Mouse (Mus musculus): ENCODE measurements at regions not wholly inside any gene's neighbourhood (a gene's known extent, or its start where the extent isn't known, plus 50 kb on each side); places are given as distances from the start of the nearest gene placed in this dataset.

GRCm38 (mm10) chr2:166245219-166245618, 89.8 kb upstream of the Sulf2 start:
- in situ Hi-C loops (cut with MboI, MseI) = no loop called here

GRCm38 (mm10) chr2:166242786-166243521, 87.5 kb upstream of the Sulf2 start:
- in situ Hi-C loops (cut with MboI, MseI) = no loop called here

GRCm38 (mm10) chr2:166241310-166241709, 85.8 kb upstream of the Sulf2 start:
- in situ Hi-C loops (cut with MboI, MseI) = no loop called here

GRCm38 (mm10) chr2:166240056-166240455, 84.6 kb upstream of the Sulf2 start:
- in situ Hi-C loops (cut with MboI, MseI) = no loop called here

GRCm38 (mm10) chr2:166237554-166238269, 82.2 kb upstream of the Sulf2 start:
- in situ Hi-C loops (cut with MboI, MseI) = no loop called here

- in situ Hi-C loops (cut with MboI, MseI) = no loop called here
Measured at GRCm38 (mm10) chr2:166236102-166236501, 80.6 kb upstream of the Sulf2 start.

- in situ Hi-C loops (cut with MboI, MseI) = no loop called here
Measured at GRCm38 (mm10) chr2:166234579-166235212, 79.2 kb upstream of the Sulf2 start.

GRCm38 (mm10) chr2:166233246-166233645, 77.8 kb upstream of the Sulf2 start:
- in situ Hi-C loops (cut with MboI, MseI) = no loop called here

GRCm38 (mm10) chr2:166232376-166232775, 76.9 kb upstream of the Sulf2 start:
- in situ Hi-C loops (cut with MboI, MseI) = no loop called here

GRCm38 (mm10) chr2:166230617-166231016, 75.2 kb upstream of the Sulf2 start:
- in situ Hi-C loops (cut with MboI, MseI) = no loop called here

GRCm38 (mm10) chr2:166228356-166228755, 72.9 kb upstream of the Sulf2 start:
- in situ Hi-C loops (cut with MboI, MseI) = no loop called here

GRCm38 (mm10) chr2:166227496-166227895, 72.0 kb upstream of the Sulf2 start:
- in situ Hi-C loops (cut with MboI, MseI) = no loop called here

GRCm38 (mm10) chr2:166226929-166227328, 71.5 kb upstream of the Sulf2 start:
- in situ Hi-C loops (cut with MboI, MseI) = no loop called here

- in situ Hi-C loops (cut with MboI, MseI) = no loop called here
Measured at GRCm38 (mm10) chr2:166226331-166226730, 70.9 kb upstream of the Sulf2 start.

GRCm38 (mm10) chr2:166225354-166225753, 69.9 kb upstream of the Sulf2 start:
- in situ Hi-C loops (cut with MboI, MseI) = no loop called here

- in situ Hi-C loops (cut with MboI, MseI) = loop anchor here in 1 of 2 experiments (25.0 kb wide), 1 partner anchor 1344 kb away; no protein-coding TSS in a partner anchor
Measured at GRCm38 (mm10) chr2:166218783-166219182, 63.3 kb upstream of the Sulf2 start.

- in situ Hi-C loops (cut with MboI, MseI) = loop anchor here in 1 of 2 experiments (25.0 kb wide), 1 partner anchor 1346 kb away; no protein-coding TSS in a partner anchor
Measured at GRCm38 (mm10) chr2:166216512-166216865, 61.0 kb upstream of the Sulf2 start.

GRCm38 (mm10) chr2:166215610-166216511, 60.4 kb upstream of the Sulf2 start:
- in situ Hi-C loops (cut with MboI, MseI) = loop anchor here in 1 of 2 experiments (25.0 kb wide), 1 partner anchor 1346 kb away; no protein-coding TSS in a partner anchor

GRCm38 (mm10) chr2:166215191-166215590, 59.7 kb upstream of the Sulf2 start:
- in situ Hi-C loops (cut with MboI, MseI) = loop anchor here in 1 of 2 experiments (25.0 kb wide), 1 partner anchor 1347 kb away; no protein-coding TSS in a partner anchor

- in situ Hi-C loops (cut with MboI, MseI) = loop anchor here in 1 of 2 experiments (25.0 kb wide), 1 partner anchor 1355 kb away; no protein-coding TSS in a partner anchor
Measured at GRCm38 (mm10) chr2:166207145-166207508, 51.7 kb upstream of the Sulf2 start.
